8 mouse cellular contexts compared by ENCODE assay signal in genomic region chr10:126987183-126988118, GRCm38 (mm10). TPM values are rescaled to one million over a fixed set of nuclear protein-coding genes. Genes with fewer than 3 reads are reported as not detected.
DNase-seq lines count a peak whose midpoint lies in the region; ATAC-seq lines count a peak whose summit lies in the region.

No protein-coding gene starts in this region.

- H3K4me2 ChIP-seq in limb, embryonic 11.5 days (ENCODE audit: low read depth, severe bottlenecking), result no peak overlapping the region

- H3K27me3 ChIP-seq in limb, embryonic 11.5 days (ENCODE audit: control insufficient read depth, insufficient read depth, low read length), result no peaks in the 10 kb centered on the region
- no peaks in the 10 kb centered on the region for H3K27me3 ChIP-seq in limb, embryonic 10.5 days (ENCODE audit: low read depth, poor library complexity, severe bottlenecking)
- no peaks in the 10 kb centered on the region for H3K27me3 ChIP-seq in megakaryocyte, embryonic 14.5 days (replicated peaks)

- peak; percentile 58 for DNase-seq in cerebellum, adult 11-12 months
- DNase-seq in cerebellum, postnatal 36 days, result no peak
- no peak for DNase-seq in limb, embryonic 11.5 days (ENCODE audit: low spot score)
- DNase-seq in limb, embryonic 10.5 days (ENCODE audit: low spot score), result no peak
- DNase-seq in urinary bladder, postnatal 10 days (ENCODE audit: low spot score), result no peak
- DNase-seq in testis, postnatal 10 days (ENCODE audit: low spot score), result no peak

- 0 out of 2 replicates have a peak overlapping the region, but pooled peaks have one; percentile 10 for H3K27ac ChIP-seq in limb, embryonic 11.5 days (replicated peaks; ENCODE audit: low read depth, low read length)
- no peak overlapping the region for H3K27ac ChIP-seq in limb, embryonic 10.5 days

- no peaks in the 10 kb centered on the region for H3K9me3 ChIP-seq in limb, embryonic 11.5 days (ENCODE audit: control insufficient read depth, low read length)
- no peaks in the 10 kb centered on the region for H3K9me3 ChIP-seq in limb, embryonic 10.5 days (replicated peaks)
- H3K9me3 ChIP-seq in megakaryocyte, embryonic 14.5 days, result no peaks in the 10 kb centered on the region

- H3K4me3 ChIP-seq in limb, embryonic 11.5 days (ENCODE audit: low read depth, low read length), result no peak overlapping the region
- H3K4me3 ChIP-seq in limb, embryonic 10.5 days, result no peak overlapping the region
- H3K4me3 ChIP-seq in megakaryocyte, embryonic 14.5 days (replicated peaks), result peak overlapping the region; percentile 81

- ATAC-seq in limb, embryonic 11.5 days (ENCODE audit: insufficient number of reproducible peaks, low FRiP score, low TSS enrichment, low read depth), result no peak
- ATAC-seq in granulocyte monocyte progenitor cell, adult 5-6 weeks (replicated peaks; ENCODE audit: poor library complexity, severe bottlenecking), result peak; percentile 37

- peaks cover 34% of the 10 kb centered on the region for H3K4me1 ChIP-seq in limb, embryonic 11.5 days (ENCODE audit: control insufficient read depth, insufficient read depth, low read length)
- H3K4me1 ChIP-seq in limb, embryonic 10.5 days, result peaks cover 80% of the 10 kb centered on the region
- H3K4me1 ChIP-seq in megakaryocyte, embryonic 14.5 days, result peaks cover 99% of the 10 kb centered on the region

- H3K36me3 ChIP-seq in limb, embryonic 11.5 days (ENCODE audit: control insufficient read depth, insufficient read depth, low read length), result peaks cover 2% of the 10 kb centered on the region; the same call in 1 of the 2 replicates
- peaks cover 59% of the 10 kb centered on the region for H3K36me3 ChIP-seq in limb, embryonic 10.5 days
- H3K36me3 ChIP-seq in megakaryocyte, embryonic 14.5 days (replicated peaks; ENCODE audit: low read length), result peaks cover 79% of the 10 kb centered on the region

- 65% methylated on average over 8 of the region's 8 CpGs for WGBS in limb, embryonic 11.5 days
- 58% methylated on average over 8 of the region's 8 CpGs for WGBS in limb, embryonic 10.5 days

- no peak overlapping the region for H3K9ac ChIP-seq in limb, embryonic 11.5 days (ENCODE audit: low read length)

RNA-seq across cellular contexts. Expression of gene Ctdsp2, which starts 8.9 kb away (rescaled TPM):
- 77.3 and 84.9 TPM in 2 replicates for polyA plus RNA-seq in limb, embryonic 11.5 days (2014; fragmentation: Nextera tagmentation; extraction: Ambion mirVana)
- polyA plus RNA-seq in limb, embryonic 10.5 days (2016; fragmentation: Nextera tagmentation; extraction: Ambion mirVana), result 45.9 and 59.0 TPM in 2 replicates
- total RNA-seq in granulocyte monocyte progenitor cell, adult 5-6 weeks (2014; fragmentation: Nextera tagmentation), result 53.4 and 62.9 TPM in 2 replicates
- 21.2 and 21.5 TPM in 2 replicates for total RNA-seq in granulocyte monocyte progenitor cell, adult 5-6 weeks (2017)
- polyA plus RNA-seq in megakaryocyte, embryonic 14.5 days (2012; ENCODE audit: insufficient read depth, low replicate concordance), result 27.8 and 40.9 TPM in 2 replicates

RNA-seq across cellular contexts. Expression of gene Avil, which starts 13.1 kb away (rescaled TPM):
- 0.07 and 0.16 TPM in 2 replicates for polyA plus RNA-seq in limb, embryonic 11.5 days (2014; fragmentation: Nextera tagmentation; extraction: Ambion mirVana)
- polyA plus RNA-seq in limb, embryonic 10.5 days (2016; fragmentation: Nextera tagmentation; extraction: Ambion mirVana), result 0.05 and 0.06 TPM in 2 replicates
- total RNA-seq in granulocyte monocyte progenitor cell, adult 5-6 weeks (2014; fragmentation: Nextera tagmentation), result not detected in 2 replicates
- total RNA-seq in granulocyte monocyte progenitor cell, adult 5-6 weeks (2017), result not detected in 2 replicates
- 0.70 TPM in 1 of 2 replicates, not detected in the other for polyA plus RNA-seq in megakaryocyte, embryonic 14.5 days (2012; ENCODE audit: insufficient read depth, low replicate concordance)

RNA-seq across cellular contexts. Expression of gene Tsfm, which starts 43.2 kb away (rescaled TPM):
- 87.4 and 91.8 TPM in 2 replicates for polyA plus RNA-seq in limb, embryonic 11.5 days (2014; fragmentation: Nextera tagmentation; extraction: Ambion mirVana)
- 109 and 114 TPM in 2 replicates for polyA plus RNA-seq in limb, embryonic 10.5 days (2016; fragmentation: Nextera tagmentation; extraction: Ambion mirVana)
- total RNA-seq in granulocyte monocyte progenitor cell, adult 5-6 weeks (2014; fragmentation: Nextera tagmentation), result 32.9 and 52.7 TPM in 2 replicates
- total RNA-seq in granulocyte monocyte progenitor cell, adult 5-6 weeks (2017), result 33.1 and 41.5 TPM in 2 replicates
- 19.8 and 35.4 TPM in 2 replicates for polyA plus RNA-seq in megakaryocyte, embryonic 14.5 days (2012; ENCODE audit: insufficient read depth, low replicate concordance)

RNA-seq across cellular contexts. Expression of gene Mettl1, which starts 53.8 kb away (rescaled TPM):
- polyA plus RNA-seq in limb, embryonic 11.5 days (2014; fragmentation: Nextera tagmentation; extraction: Ambion mirVana), result 47.6 and 50.4 TPM in 2 replicates
- 60.2 and 64.6 TPM in 2 replicates for polyA plus RNA-seq in limb, embryonic 10.5 days (2016; fragmentation: Nextera tagmentation; extraction: Ambion mirVana)
- total RNA-seq in granulocyte monocyte progenitor cell, adult 5-6 weeks (2014; fragmentation: Nextera tagmentation), result 40.4 and 47.0 TPM in 2 replicates
- total RNA-seq in granulocyte monocyte progenitor cell, adult 5-6 weeks (2017), result 25.8 and 36.7 TPM in 2 replicates
- 1.9 and 12.1 TPM in 2 replicates for polyA plus RNA-seq in megakaryocyte, embryonic 14.5 days (2012; ENCODE audit: insufficient read depth, low replicate concordance)

RNA-seq across cellular contexts. Expression of gene Eef1akmt3, which starts 53.9 kb away (rescaled TPM):
- polyA plus RNA-seq in limb, embryonic 11.5 days (2014; fragmentation: Nextera tagmentation; extraction: Ambion mirVana), result 0.19 and 0.31 TPM in 2 replicates
- polyA plus RNA-seq in limb, embryonic 10.5 days (2016; fragmentation: Nextera tagmentation; extraction: Ambion mirVana), result 0.33 and 0.34 TPM in 2 replicates
- total RNA-seq in granulocyte monocyte progenitor cell, adult 5-6 weeks (2014; fragmentation: Nextera tagmentation), result 0.13 TPM in 1 of 2 replicates, not detected in the other
- total RNA-seq in granulocyte monocyte progenitor cell, adult 5-6 weeks (2017), result not detected in 2 replicates
- 0.08 TPM in 1 of 2 replicates, not detected in the other for polyA plus RNA-seq in megakaryocyte, embryonic 14.5 days (2012; ENCODE audit: insufficient read depth, low replicate concordance)
